Mouse (Mus musculus) lung, postnatal 25 days (tissue): Measurements from ENCODE around the gene Tor3a.

Experiments
- DNase-seq: peaks from one replicate; pipeline ENCODE4 v3.0.0; 2022; ENCODE audit warnings: low spot score

The Tor3a gene

DNA sequence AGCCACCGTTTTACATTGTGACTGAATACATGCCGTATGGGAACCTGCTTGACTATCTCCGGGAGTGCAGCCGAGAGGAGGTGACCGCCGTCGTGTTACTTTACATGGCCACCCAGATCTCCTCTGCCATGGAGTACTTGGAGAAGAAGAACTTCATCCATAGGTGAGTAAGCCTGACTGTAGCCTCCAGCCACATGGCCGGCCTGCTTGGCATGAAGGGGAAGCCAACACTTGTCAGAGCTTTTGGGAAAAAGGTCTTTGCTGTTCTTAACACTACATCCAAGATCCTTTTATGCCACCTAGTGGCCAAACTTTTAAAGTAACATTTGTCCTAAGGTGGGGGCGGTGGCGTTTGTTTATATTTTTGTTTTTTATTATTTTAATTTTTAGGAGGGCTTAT is 41.1 kb downstream of the Tor3a start:
- peak; percentile 61 for DNase-seq

DNA sequence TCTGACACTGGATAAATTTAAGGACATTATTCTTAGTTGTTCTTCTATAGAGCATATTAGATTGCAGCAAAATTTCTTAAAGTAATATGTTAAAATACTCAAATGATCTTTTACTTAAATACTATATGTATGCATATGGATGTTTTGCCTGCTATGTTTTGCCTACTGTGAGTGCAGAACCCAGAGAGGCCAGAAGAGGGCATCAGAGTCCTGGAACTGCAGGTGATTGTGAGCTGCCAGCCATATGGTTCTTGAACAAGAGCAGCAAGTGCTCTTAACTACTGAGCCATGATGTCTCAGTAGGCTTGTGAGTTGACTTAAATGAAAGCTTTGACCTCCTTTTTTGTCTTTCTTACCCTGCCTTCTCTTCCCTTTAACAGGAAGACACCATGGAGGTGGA is 43.2 kb downstream of the Tor3a start:
- DNase-seq: no peak

- DNase-seq: no peak
Measured at GRCm38 (mm10) chr1:156629984-156630383, 44.2 kb downstream of the Tor3a start.

- no peak for DNase-seq
Measured at GRCm38 (mm10) chr1:156626729-156627128, 47.4 kb downstream of the Tor3a start.

GRCm38 (mm10) chr1:156624231-156624630 is 49.9 kb downstream of the Tor3a start:
- DNase-seq: no peak

- DNase-seq: no peak
Measured at GRCm38 (mm10) chr1:156620951-156621350, 53.2 kb downstream of the Tor3a start.

- DNase-seq: no peak
Measured at GRCm38 (mm10) chr1:156620292-156620909, 53.8 kb downstream of the Tor3a start.

GRCm38 (mm10) chr1:156617811-156618210 is 56.3 kb downstream of the Tor3a start:
- no peak for DNase-seq

- DNase-seq: peak; percentile 25
Measured at GRCm38 (mm10) chr1:156616989-156617598, 57.1 kb downstream of the Tor3a start.

- peak; percentile 89 for DNase-seq
Measured at GRCm38 (mm10) chr1:156615381-156616133, 58.6 kb downstream of the Tor3a start.

- peak; percentile 18 for DNase-seq
Measured at GRCm38 (mm10) chr1:156614710-156615109, 59.4 kb downstream of the Tor3a start.

DNA sequence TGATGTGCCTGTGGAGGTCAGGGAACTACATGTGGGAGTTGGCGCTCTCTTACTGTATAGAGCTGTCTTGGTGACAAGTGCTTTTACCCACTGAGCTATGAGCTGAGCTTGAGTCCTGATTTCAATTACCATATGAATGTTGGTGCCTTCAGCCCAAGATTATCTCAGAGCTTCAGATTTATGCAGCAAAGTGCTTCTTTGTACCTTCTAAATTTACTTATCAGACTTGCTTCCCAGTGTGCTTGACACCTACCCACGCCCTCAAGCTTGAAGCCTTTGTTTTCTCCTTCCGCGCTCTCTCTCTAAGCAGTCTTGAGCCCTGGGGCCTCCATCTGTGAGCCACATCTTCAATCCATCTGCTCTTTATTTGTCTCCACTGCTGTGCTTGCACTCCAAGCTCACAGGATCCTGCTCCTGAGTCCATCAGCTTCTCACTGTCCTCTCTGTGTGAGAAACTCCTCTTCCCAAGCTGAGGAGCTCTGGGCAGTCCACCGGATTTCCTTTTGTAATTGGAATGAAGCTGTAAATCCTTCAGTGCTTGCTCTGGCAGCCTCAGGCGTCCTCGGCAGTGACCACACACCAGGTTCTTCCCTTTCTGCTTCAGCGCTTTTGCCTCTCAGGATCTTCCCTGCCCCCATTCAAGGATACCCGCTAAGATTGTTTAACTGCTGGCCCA is 60.2 kb downstream of the Tor3a start:
- peak; percentile 10 for DNase-seq

- no peak for DNase-seq
Measured at GRCm38 (mm10) chr1:156610257-156610656, 63.9 kb downstream of the Tor3a start.

GRCm38 (mm10) chr1:156608496-156608895 is 65.7 kb downstream of the Tor3a start:
- no peak for DNase-seq

- DNase-seq: no peak
Measured at GRCm38 (mm10) chr1:156605940-156606339, 68.2 kb downstream of the Tor3a start.

GRCm38 (mm10) chr1:156605094-156605866 is 68.9 kb downstream of the Tor3a start:
- DNase-seq: no peak
